Mouse (Mus musculus) cerebellum, adult 8-10 months (tissue): ENCODE measurements around the gene Sesn1.
"Not testable (repeated sequence)": the region's sequence is repeated elsewhere in the genome, so short reads cannot be mapped to it uniquely, and the experiment has no call there.

Experiments
- DNase-seq: peaks from one replicate; pipeline ENCODE4 v3.0.0; 2022

Gene Sesn1

GRCm38 (mm10) chr10:41809771-41810563 is at the start of gene Sesn1, which contains the start of gene Cep57l1:
TSS of gene Sesn1 (plus strand) at chr10:41809935.
TSS of gene Cep57l1 (minus strand) at chr10:41809871.
- DNase-seq = peak; percentile 94

GRCm38 (mm10) chr10:41760866-41761265 is 48.9 kb upstream of the Sesn1 start:
- no peak for DNase-seq

GRCm38 (mm10) chr10:41763741-41764385 is 45.9 kb upstream of the Sesn1 start:
- DNase-seq = no peak

GRCm38 (mm10) chr10:41765586-41765985 is 44.1 kb upstream of the Sesn1 start:
- DNase-seq = no peak

- DNase-seq = no peak
Measured at GRCm38 (mm10) chr10:41766280-41766679, 43.5 kb upstream of the Sesn1 start.

GRCm38 (mm10) chr10:41767254-41767653 is 42.5 kb upstream of the Sesn1 start:
- DNase-seq = no peak

GRCm38 (mm10) chr10:41792375-41792774 is 17.4 kb upstream of the Sesn1 start:
- no peak for DNase-seq

- no peak for DNase-seq
Measured at GRCm38 (mm10) chr10:41797253-41797652, 12.5 kb upstream of the Sesn1 start.

- no peak for DNase-seq
Measured at GRCm38 (mm10) chr10:41803467-41803866, 6.3 kb upstream of the Sesn1 start.

GRCm38 (mm10) chr10:41804711-41805110 is 5.0 kb upstream of the Sesn1 start:
- no peak for DNase-seq

- no peak for DNase-seq
Measured at GRCm38 (mm10) chr10:41805729-41806355, 3.9 kb upstream of the Sesn1 start.

GRCm38 (mm10) chr10:41809080-41809770 is 510 bp upstream of the Sesn1 start:
- no peak for DNase-seq

- DNase-seq = no peak
Measured at GRCm38 (mm10) chr10:41810564-41811455, 1.1 kb downstream of the Sesn1 start.

GRCm38 (mm10) chr10:41812566-41812965 is 2.8 kb downstream of the Sesn1 start:
- DNase-seq = no peak

- DNase-seq = no peak
Measured at GRCm38 (mm10) chr10:41814305-41814853, 4.6 kb downstream of the Sesn1 start.

GRCm38 (mm10) chr10:41816516-41816915 is 6.8 kb downstream of the Sesn1 start:
- no peak for DNase-seq

- DNase-seq = no peak
Measured at GRCm38 (mm10) chr10:41818036-41818732, 8.4 kb downstream of the Sesn1 start.

- not testable (repeated sequence) for DNase-seq
Measured at GRCm38 (mm10) chr10:41818733-41819070, 9.0 kb downstream of the Sesn1 start.

GRCm38 (mm10) chr10:41819307-41819706 is 9.6 kb downstream of the Sesn1 start:
- no peak for DNase-seq

- DNase-seq = no peak
Measured at GRCm38 (mm10) chr10:41820401-41820800, 10.7 kb downstream of the Sesn1 start.

GRCm38 (mm10) chr10:41821171-41821570 is 11.4 kb downstream of the Sesn1 start:
- DNase-seq = no peak
